Mouse (Mus musculus) lung, postnatal 4 days (tissue): ENCODE results near the gene Gm4301.
"Not testable (repeated sequence)": the region's sequence is repeated elsewhere in the genome, so short reads cannot be mapped to it uniquely, and the experiment has no call there.

ENCODE experiments used
- DNase-seq, 2 experiments: peaks; one replicate each; pipeline ENCODE4 v3.0.0; 2021

Gm4301 gene

GRCm38 (mm10) chr10:100335376-100335775, at the start of gene Gm4301:
Gene Gm4301, plus strand, starts transcription at chr10:100335676.
- not testable (repeated sequence) for DNase-seq

DNA sequence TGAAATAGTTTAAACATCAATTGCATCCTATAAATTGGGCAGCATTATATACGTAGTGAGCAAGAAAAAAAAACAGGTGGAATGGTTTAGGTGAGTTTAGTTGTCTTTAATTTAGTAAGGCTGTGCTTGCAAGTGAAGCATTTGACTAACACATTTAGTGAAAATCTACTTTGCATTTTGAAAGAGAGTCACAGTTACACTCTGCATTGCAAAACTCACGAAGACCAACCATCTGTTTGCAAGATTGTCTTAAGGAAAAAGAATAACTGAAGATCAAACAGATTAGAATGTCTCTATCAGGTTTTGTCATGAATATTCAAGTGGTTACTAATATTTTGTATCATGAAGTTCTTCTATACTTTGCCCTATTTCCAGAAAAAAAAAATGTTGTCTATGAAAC, 39.4 kb upstream of the Gm4301 start:
- DNase-seq: no peak

- not testable (repeated sequence) for DNase-seq
These were observed 35.4 kb upstream of the Gm4301 start for GRCm38 (mm10) chr10:100300106-100300505.

DNA sequence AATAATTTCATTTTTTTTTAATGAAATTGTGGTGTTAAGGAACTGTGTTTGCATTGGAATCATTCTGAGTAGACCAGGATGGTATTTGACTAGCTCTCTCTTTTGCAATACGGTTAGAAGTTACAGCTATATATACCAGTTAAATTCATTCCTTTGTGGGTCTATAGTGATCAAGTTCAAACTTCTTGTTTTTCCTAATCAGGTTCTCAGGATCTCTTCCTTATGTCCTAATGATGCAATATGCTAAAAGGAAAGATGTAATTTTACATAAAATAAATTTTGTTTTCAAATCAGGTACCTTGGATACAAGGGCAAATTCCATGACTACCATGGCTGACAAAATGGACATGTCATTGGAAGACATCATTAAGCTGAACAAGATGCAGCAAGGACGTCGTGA, 5.1 kb downstream of the Gm4301 start, which contains the start of gene Gm4302:
Gm4302 (plus strand) TSS at position 301 of the 400 bp plus-strand sequence.
- not testable (repeated sequence) for DNase-seq

DNA sequence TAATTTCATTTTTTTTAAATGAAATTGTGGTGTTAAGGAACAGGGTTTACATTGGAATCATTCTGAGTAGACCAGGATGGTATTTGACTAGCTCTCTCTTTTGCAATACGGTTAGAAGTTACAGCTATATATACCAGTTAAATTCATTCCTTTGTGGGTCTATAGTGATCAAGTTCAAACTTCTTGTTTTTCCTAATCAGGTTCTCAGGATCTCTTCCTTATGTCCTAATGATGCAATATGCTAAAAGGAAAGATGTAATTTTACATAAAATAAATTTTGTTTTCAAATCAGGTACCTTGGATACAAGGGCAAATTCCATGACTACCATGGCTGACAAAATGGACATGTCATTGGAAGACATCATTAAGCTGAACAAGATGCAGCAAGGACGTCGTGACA, 10.2 kb downstream of the Gm4301 start, which contains the start of gene Gm4303:
Gm4303 (plus strand) TSS at position 301 of the 400 bp plus-strand sequence.
- DNase-seq: not testable (repeated sequence)

DNA sequence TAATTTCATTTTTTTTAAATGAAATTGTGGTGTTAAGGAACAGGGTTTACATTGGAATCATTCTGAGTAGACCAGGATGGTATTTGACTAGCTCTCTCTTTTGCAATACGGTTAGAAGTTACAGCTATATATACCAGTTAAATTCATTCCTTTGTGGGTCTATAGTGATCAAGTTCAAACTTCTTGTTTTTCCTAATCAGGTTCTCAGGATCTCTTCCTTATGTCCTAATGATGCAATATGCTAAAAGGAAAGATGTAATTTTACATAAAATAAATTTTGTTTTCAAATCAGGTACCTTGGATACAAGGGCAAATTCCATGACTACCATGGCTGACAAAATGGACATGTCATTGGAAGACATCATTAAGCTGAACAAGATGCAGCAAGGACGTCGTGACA, 15.3 kb downstream of the Gm4301 start, which contains the start of gene Gm4305:
Gm4305 (plus strand) TSS at position 301 of the 400 bp plus-strand sequence.
- not testable (repeated sequence) for DNase-seq

DNA sequence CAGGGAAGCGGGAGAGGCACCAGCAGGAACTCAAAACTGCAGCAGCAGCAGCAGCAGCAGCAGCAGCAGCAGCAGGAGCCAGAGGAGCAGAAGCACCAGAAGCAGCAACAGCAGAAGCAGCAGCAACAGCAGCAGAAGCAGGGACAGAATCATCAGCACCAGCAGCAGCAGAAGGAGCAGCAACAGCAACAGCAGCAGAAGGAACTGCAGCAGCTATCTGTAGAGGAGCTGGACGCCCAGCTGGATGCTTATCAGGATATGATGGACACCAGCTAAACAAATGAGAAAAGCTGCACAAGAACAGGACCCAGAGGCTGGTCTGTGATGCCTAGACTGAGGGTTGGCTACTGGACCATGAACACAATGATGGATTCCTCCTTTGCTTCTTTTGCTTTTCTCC, 21.4 kb downstream of the Gm4301 start:
- DNase-seq: peak; percentile 16 to 33

- DNase-seq: not testable (repeated sequence)
These were observed 25.6 kb downstream of the Gm4301 start, which contains the start of gene Gm4307 for GRCm38 (mm10) chr10:100361038-100361437. Gene Gm4307, plus strand, starts transcription at chr10:100361338.

- DNase-seq: not testable (repeated sequence)
These were observed 47.0 kb downstream of the Gm4301 start, which contains the start of gene Gm4312 for GRCm38 (mm10) chr10:100382460-100382859. Gene Gm4312, minus strand, starts transcription at chr10:100382560.
